Mouse (Mus musculus) megakaryocyte, embryonic 14.5 days (primary cell): Measurements from ENCODE around the gene Wfdc12.

ENCODE experiments used
- FLI1 ChIP-seq: IDR thresholded peaks from 2 replicates; pipeline ENCODE4 v1.6.1; 2012; ENCODE audit warnings: low read length, inconsistent platforms, mixed read lengths
- GATA1 ChIP-seq: IDR thresholded peaks from 3 replicates; pipeline ENCODE4 v1.6.1; 2012; ENCODE audit warnings: mixed read lengths, low read length, inconsistent platforms, borderline replicate concordance

GRCm38 (mm10) chr2:164210892-164211291 lies 20.5 kb upstream of the Wfdc12 start:
- TF ChIP-seq GATA1 (no peak), FLI1 (no peak)
